Mouse (Mus musculus) megakaryocyte, adult 5-6 weeks (primary cell): Measurements from ENCODE around the gene S100a6. TPM values are rescaled to one million over a fixed set of nuclear protein-coding genes. Genes with fewer than 3 reads are reported as not detected.

Source experiments
- ATAC-seq: 2 replicates; pipeline ENCODE4 v1.8.0; 2016; ENCODE audit warnings: mild to moderate bottlenecking, inconsistent platforms; ENCODE audit not compliant: poor library complexity, severe bottlenecking
- total RNA-seq, 2 experiments: library from RNA; stranded (forward) in 1 of 2; stranded (reverse) in 1 of 2; fragments of 153-499, 151-499 nt in 1 of 2; fragments of 221-1000, 200-1000 nt in 1 of 2; gene quantifications; 2 replicates each; pipeline versions ENCODE4 v1.2.3 to v1.2.4; 2015 to 2017

S100a6 gene
- total RNA-seq, 2 experiments from 2014 or later = 1,043 to 2,141 TPM

- no peak for ATAC-seq
Observed at GRCm38 (mm10) chr3:90600458-90601195, 12.1 kb upstream of the S100a6 start.

- no peak for ATAC-seq
Observed at GRCm38 (mm10) chr3:90601486-90602110, 11.1 kb upstream of the S100a6 start, which contains the start of gene Gm42674. Gm42674 (plus strand) TSS chr3:90601904.

- ATAC-seq = peak; percentile 85
Observed at GRCm38 (mm10) chr3:90603623-90604022, 9.1 kb upstream of the S100a6 start, which contains the start of gene S100a4. S100a4 (plus strand) TSS chr3:90603771.

GRCm38 (mm10) chr3:90604416-90604815 is 8.3 kb upstream of the S100a6 start:
- peak; percentile 53 for ATAC-seq

GRCm38 (mm10) chr3:90605049-90605448 is 7.6 kb upstream of the S100a6 start:
- ATAC-seq = peak; percentile 37

GRCm38 (mm10) chr3:90605736-90606135 is 6.9 kb upstream of the S100a6 start:
- ATAC-seq = no peak

- no peak for ATAC-seq
Observed at GRCm38 (mm10) chr3:90606185-90606584, 6.5 kb upstream of the S100a6 start.

GRCm38 (mm10) chr3:90607361-90607760 is 5.3 kb upstream of the S100a6 start:
- ATAC-seq = no peak

- ATAC-seq = no peak
Observed at GRCm38 (mm10) chr3:90608223-90608622, 4.5 kb upstream of the S100a6 start, which contains the start of gene S100a5. S100a5 (plus strand) TSS chr3:90608523.

- no peak for ATAC-seq
Observed at GRCm38 (mm10) chr3:90609102-90609501, 3.6 kb upstream of the S100a6 start.

GRCm38 (mm10) chr3:90611494-90611893 is 1.2 kb upstream of the S100a6 start:
- no peak for ATAC-seq

- ATAC-seq = peak; percentile 41
Observed at GRCm38 (mm10) chr3:90612061-90612460, 621 bp upstream of the S100a6 start.

GRCm38 (mm10) chr3:90613461-90614147 is 922 bp downstream of the S100a6 start:
- 0 out of 2 replicates have a peak, but pooled peaks have one; percentile 19 for ATAC-seq

GRCm38 (mm10) chr3:90614148-90614530 is 1.5 kb downstream of the S100a6 start:
- no peak for ATAC-seq

GRCm38 (mm10) chr3:90614611-90615251 is 2.0 kb downstream of the S100a6 start:
- no peak for ATAC-seq

- ATAC-seq = peak; percentile 56
Observed at GRCm38 (mm10) chr3:90615415-90615814, 2.7 kb downstream of the S100a6 start.

GRCm38 (mm10) chr3:90615911-90616310 is 3.2 kb downstream of the S100a6 start:
- no peak for ATAC-seq

GRCm38 (mm10) chr3:90617586-90617985 is 4.9 kb downstream of the S100a6 start:
- peak; percentile 34; the same call in 1 of the 2 replicates for ATAC-seq

- ATAC-seq = peak; percentile 35; the same call in 1 of the 2 replicates
Observed at GRCm38 (mm10) chr3:90621552-90621951, 8.9 kb downstream of the S100a6 start.

GRCm38 (mm10) chr3:90623435-90624071 is 10.9 kb downstream of the S100a6 start:
- no peak for ATAC-seq
